Mouse (Mus musculus) lung, adult 2 months (tissue): Measurements from ENCODE around the gene Map3k14.

Source experiments
- CTCF ChIP-seq: fragments of 200-500 bp; IDR thresholded peaks from 2 replicates; pipeline ENCODE4 v1.5.1; 2011; ENCODE audit warnings: mild to moderate bottlenecking, low read length, control low read depth; ENCODE audit not compliant: insufficient read depth
- POLR2A ChIP-seq: fragments of 200-500 bp; IDR thresholded peaks from 2 replicates; pipeline ENCODE4 v1.6.1; 2011; ENCODE audit warnings: low read depth, mild to moderate bottlenecking, control low read depth, low read length, borderline replicate concordance; ENCODE audit errors: extremely low read depth

GRCm38 (mm10) chr11:103219995-103220394 lies 47.3 kb downstream of the Map3k14 start:
- TF ChIP-seq CTCF: no peak
- TF ChIP-seq POLR2A: no peak
